Mouse (Mus musculus) kidney, embryonic 14.5 days (tissue): ENCODE measurements around the gene Urm1. TPM values are rescaled to one million over a fixed set of nuclear protein-coding genes. Genes with fewer than 3 reads are reported as not detected.

Experiments
- ATAC-seq: fragments of 200-750 bp; cut with Nextera tagmentation; 2 replicates; pipeline ENCODE4 v1.8.0; 2017; ENCODE audit warnings: moderate number of reproducible peaks, mild to moderate bottlenecking, moderate TSS enrichment, moderate library complexity; ENCODE audit not compliant: low FRiP score, low TSS enrichment
- H3K27ac ChIP-seq: fragments of 300-500 bp; sonication (generic); 2 replicates; pipeline ENCODE4 v1.5.1; 2014; ENCODE audit warnings: low read depth, mild to moderate bottlenecking, low read length, moderate library complexity, mixed read lengths
- H3K27me3 ChIP-seq: fragments of 300-500 bp; sonication (generic); 2 replicates; pipeline ENCODE4 v1.6.1; 2014; ENCODE audit warnings: mild to moderate bottlenecking, low read length; ENCODE audit not compliant: control insufficient read depth, insufficient read depth
- H3K36me3 ChIP-seq: fragments of 300-500 bp; sonication (generic); 2 replicates; pipeline ENCODE4 v1.6.1; 2014; ENCODE audit warnings: low read length, mixed read lengths; ENCODE audit not compliant: control insufficient read depth, insufficient read depth
- H3K4me1 ChIP-seq: fragments of 300-500 bp; sonication (generic); 2 replicates; pipeline ENCODE4 v1.6.1; 2014; ENCODE audit warnings: low read length, mixed read lengths; ENCODE audit not compliant: control insufficient read depth, insufficient read depth
- H3K4me2 ChIP-seq: fragments of 300-500 bp; sonication (generic); replicated peaks from 2 replicates; pipeline ENCODE4 v1.6.1; 2014; ENCODE audit warnings: low read depth, mild to moderate bottlenecking, low read length
- H3K4me3 ChIP-seq: fragments of 300-500 bp; sonication (generic); 2 replicates; pipeline ENCODE4 v1.5.1; 2014; ENCODE audit warnings: mild to moderate bottlenecking, low read length
- H3K9ac ChIP-seq: fragments of 300-500 bp; sonication (generic); 2 replicates; pipeline ENCODE4 v1.6.1; 2014; ENCODE audit warnings: low read depth, mild to moderate bottlenecking, low read length, moderate library complexity
- H3K9me3 ChIP-seq: fragments of 300-500 bp; sonication (generic); 2 replicates; pipeline ENCODE4 v1.6.1; 2016; ENCODE audit warnings: low read length; ENCODE audit not compliant: control insufficient read depth
- WGBS: fragments of 180-500 bp; shearing (Covaris S2); extraction: QIAGEN DNeasy Blood & Tissue Kit; methylation state at CpG from one replicate; pipeline ENCODE4 v1.1.7; 2014; 5-methylcytosine and 5-hydroxymethylcytosine counted together
- polyA plus RNA-seq: library from polyadenylated mRNA; unstranded; fragments of >200 nt; fragmentation: Nextera tagmentation; extraction: Ambion mirVana; gene quantifications from 2 replicates; pipeline ENCODE4 v1.2.1, GENCODE M21; 2014

The Urm1 gene
- polyA plus RNA-seq, 1 experiment from 2014 or later = 29.2 TPM

- no peaks in the 10 kb centered on the region for H3K27me3 ChIP-seq
- H3K27ac ChIP-seq = peak overlapping the region; percentile 84
- H3K4me3 ChIP-seq = peak overlapping the region; percentile 97
- peaks cover 14% of the 10 kb centered on the region; the same call in 1 of the 2 replicates for H3K4me1 ChIP-seq
- H3K36me3 ChIP-seq = 0 out of 2 replicates have a peak, but pooled peaks cover 2% of the 10 kb centered on the region
- H3K9me3 ChIP-seq = no peaks in the 10 kb centered on the region
- under 1% methylated on average over 48 of the region's 48 CpGs for WGBS
- peak overlapping the region; percentile 88 for H3K4me2 ChIP-seq
- peak overlapping the region; percentile 87 for H3K9ac ChIP-seq
- ATAC-seq = peak; percentile 96
These were observed 7.2 kb downstream of the Urm1 start for GRCm38 (mm10) chr2:29826926-29827708.

- 3% methylated on average over 12 of the region's 12 CpGs for WGBS
- peaks cover 14% of the 10 kb centered on the region; the same call in 1 of the 2 replicates for H3K4me1 ChIP-seq
- H3K4me2 ChIP-seq = peak overlapping the region; percentile 88
- no peaks in the 10 kb centered on the region for H3K27me3 ChIP-seq
- ATAC-seq = peak; percentile 20; the same call in 1 of the 2 replicates
- H3K27ac ChIP-seq = no peak overlapping the region
- H3K36me3 ChIP-seq = peaks cover 4% of the 10 kb centered on the region; the same call in 1 of the 2 replicates
- H3K9me3 ChIP-seq = no peaks in the 10 kb centered on the region
- peak overlapping the region; percentile 87 for H3K9ac ChIP-seq
- peak overlapping the region; percentile 97 for H3K4me3 ChIP-seq
These were observed 7.8 kb downstream of the Urm1 start for GRCm38 (mm10) chr2:29827709-29828024.

- 87% methylated on average over 4 of the region's 4 CpGs for WGBS
- ATAC-seq = no peak
- no peak overlapping the region for H3K9ac ChIP-seq
These were observed 11.2 kb downstream of the Urm1 start for GRCm38 (mm10) chr2:29831106-29831505.

GRCm38 (mm10) chr2:29833796-29834195 is 13.9 kb downstream of the Urm1 start:
- H3K4me2 ChIP-seq = no peak overlapping the region
- no peak overlapping the region for H3K27ac ChIP-seq
- H3K36me3 ChIP-seq = peaks cover 31% of the 10 kb centered on the region; the same call in 1 of the 2 replicates
- H3K9me3 ChIP-seq = no peaks in the 10 kb centered on the region
- no peaks in the 10 kb centered on the region for H3K4me1 ChIP-seq
- H3K27me3 ChIP-seq = no peaks in the 10 kb centered on the region
- ATAC-seq = no peak
- H3K4me3 ChIP-seq = no peak overlapping the region
- no peak overlapping the region for H3K9ac ChIP-seq
- 89% methylated on average over 5 of the region's 5 CpGs for WGBS

More at GRCm38 (mm10) chr2:29831106-29831505, 11.2 kb downstream of the Urm1 start:
- H3K9me3 ChIP-seq = no peaks in the 10 kb centered on the region
- H3K4me3 ChIP-seq = no peak overlapping the region
- H3K4me2 ChIP-seq = no peak overlapping the region
- peaks cover 12% of the 10 kb centered on the region; the same call in 1 of the 2 replicates for H3K4me1 ChIP-seq
- peaks cover 23% of the 10 kb centered on the region; the same call in 1 of the 2 replicates for H3K36me3 ChIP-seq
- H3K27me3 ChIP-seq = no peaks in the 10 kb centered on the region
- H3K27ac ChIP-seq = no peak overlapping the region

- H3K9me3 ChIP-seq = no peaks in the 10 kb centered on the region
- no peak for ATAC-seq
- 52% methylated on average over 2 of the region's 2 CpGs for WGBS
These were observed 15.6 kb downstream of the Urm1 start for GRCm38 (mm10) chr2:29835391-29835899.

GRCm38 (mm10) chr2:29839460-29839859 is 19.6 kb downstream of the Urm1 start:
- 46% methylated on average over 4 of the region's 4 CpGs for WGBS
- ATAC-seq = no peak
- H3K36me3 ChIP-seq = peaks cover 44% of the 10 kb centered on the region

More at GRCm38 (mm10) chr2:29835391-29835899, 15.6 kb downstream of the Urm1 start:
- Histone ChIP-seq H3K9ac (no peak overlapping the region), H3K4me2 (no peak overlapping the region), H3K36me3 (peaks cover 31% of the 10 kb centered on the region; the same call in 1 of the 2 replicates), H3K27me3 (no peaks in the 10 kb centered on the region), H3K4me3 (no peak overlapping the region), H3K27ac (no peak overlapping the region), H3K4me1 (no peaks in the 10 kb centered on the region)

GRCm38 (mm10) chr2:29843231-29844105 is 23.6 kb downstream of the Urm1 start:
- peaks cover 9% of the 10 kb centered on the region; the same call in 1 of the 2 replicates for H3K4me1 ChIP-seq
- ATAC-seq = no peak
- H3K27ac ChIP-seq = no peak overlapping the region
- H3K4me3 ChIP-seq = no peak overlapping the region
- no peaks in the 10 kb centered on the region for H3K9me3 ChIP-seq
- H3K4me2 ChIP-seq = no peak overlapping the region
- 62% methylated on average over 9 of the region's 9 CpGs for WGBS
- H3K9ac ChIP-seq = no peak overlapping the region
- H3K27me3 ChIP-seq = peaks cover 42% of the 10 kb centered on the region
- peaks cover 25% of the 10 kb centered on the region for H3K36me3 ChIP-seq

More at GRCm38 (mm10) chr2:29839460-29839859, 19.6 kb downstream of the Urm1 start:
- Histone ChIP-seq H3K4me3 (no peak overlapping the region), H3K27ac (no peak overlapping the region), H3K4me2 (no peak overlapping the region), H3K4me1 (no peaks in the 10 kb centered on the region), H3K27me3 (peaks cover 12% of the 10 kb centered on the region), H3K9me3 (no peaks in the 10 kb centered on the region), H3K9ac (no peak overlapping the region)

- Histone ChIP-seq H3K4me2 (no peak overlapping the region), H3K36me3 (peaks cover 23% of the 10 kb centered on the region), H3K27ac (no peak overlapping the region), H3K4me3 (no peak overlapping the region), H3K9ac (no peak overlapping the region), H3K9me3 (no peaks in the 10 kb centered on the region), H3K27me3 (peaks cover 42% of the 10 kb centered on the region), H3K4me1 (peaks cover 9% of the 10 kb centered on the region; the same call in 1 of the 2 replicates)
- ATAC-seq = no peak
- 80% methylated on average over 2 of the region's 2 CpGs for WGBS
These were observed 24.2 kb downstream of the Urm1 start for GRCm38 (mm10) chr2:29844115-29844514.
